Mouse (Mus musculus): ENCODE results near the gene Dclk1. TPM values are rescaled to one million over a fixed set of nuclear protein-coding genes. Genes with fewer than 3 reads are reported as not detected.

Gene Dclk1
- polyA plus RNA-seq, 1 experiment: 3.4 TPM

DNA sequence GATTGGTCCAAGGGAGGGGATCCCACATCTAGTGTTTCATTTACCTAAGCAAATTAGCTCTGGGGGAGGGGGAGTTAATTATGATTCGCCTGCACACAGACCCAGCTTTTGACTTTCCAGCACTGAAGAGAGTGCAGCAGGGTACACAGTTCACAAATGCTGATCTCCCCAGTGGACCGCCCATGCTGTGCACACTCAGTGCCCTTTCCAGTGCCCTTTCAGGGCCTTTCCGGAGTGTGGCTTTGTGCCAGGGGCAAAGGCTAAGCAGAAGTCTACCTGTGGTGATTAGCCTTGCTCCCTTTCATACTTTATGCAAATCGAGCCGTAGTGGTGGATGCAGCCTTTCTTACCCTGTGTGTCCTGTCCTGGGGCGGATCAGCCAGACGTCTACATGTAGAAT is 281.1 kb downstream of the Dclk1 start:
- TF ChIP-seq CTCF (IDR thresholded peaks at IDR 0.05; ENCODE audit: control insufficient read depth, insufficient read depth, insufficient replicate concordance, low read depth, low read length) (no peak), POLR2A (IDR thresholded peaks at IDR 0.05; ENCODE audit: control insufficient read depth, low read depth, low read length) (no peak)
- Histone ChIP-seq H3K36me3 (ENCODE audit: control insufficient read depth, insufficient read depth, low read length) (no peaks in the 10 kb centered on the region), H3K27ac (ENCODE audit: control insufficient read depth, insufficient read depth, low read depth, low read length) (no peak overlapping the region), H3K4me3 (ENCODE audit: control insufficient read depth, low read depth, low read length) (no peak overlapping the region), H3K4me1 (ENCODE audit: control insufficient read depth, insufficient read depth, low read length) (no peaks in the 10 kb centered on the region), H3K27me3 (ENCODE audit: control insufficient read depth, insufficient read depth, low read length) (no peaks in the 10 kb centered on the region)

DNA sequence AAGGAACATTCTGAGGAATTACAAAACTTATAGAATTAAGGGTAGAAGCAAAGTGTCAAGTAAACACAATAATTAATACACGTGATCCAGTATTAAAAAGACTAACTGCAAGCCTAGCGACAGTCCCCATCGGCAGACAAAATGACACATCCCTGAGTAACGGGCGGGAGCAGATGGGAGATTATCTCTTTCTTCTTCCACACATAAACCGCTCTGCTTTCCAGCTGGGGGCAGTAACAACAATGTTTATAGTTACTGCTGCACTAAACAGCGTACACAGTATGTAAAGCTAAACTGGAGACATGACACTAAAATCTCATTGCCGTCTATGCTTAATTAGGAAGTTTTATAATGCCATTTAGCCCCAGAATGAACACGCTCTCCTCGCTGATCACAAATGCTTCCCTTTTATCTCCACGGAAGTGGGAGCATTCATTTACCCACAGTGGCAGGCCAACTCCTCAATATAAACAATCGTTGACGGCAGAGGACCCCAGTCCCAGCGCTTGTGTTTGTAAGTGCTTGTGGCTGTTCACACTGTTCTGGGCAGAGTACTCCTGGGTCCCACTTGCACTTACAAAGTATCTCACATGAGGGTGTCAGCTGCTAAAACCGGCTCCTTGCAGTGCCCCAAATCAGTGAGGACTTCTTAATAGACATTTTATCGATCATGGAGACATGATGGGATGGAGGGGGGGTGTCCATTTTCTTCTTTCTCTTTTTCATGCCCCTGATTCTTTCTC is 281.7 kb downstream of the Dclk1 start:
- no peak overlapping the region for H3K4me3 ChIP-seq (ENCODE audit: control insufficient read depth, low read depth, low read length)
- TF ChIP-seq CTCF (IDR thresholded peaks at IDR 0.05; ENCODE audit: control insufficient read depth, insufficient read depth, insufficient replicate concordance, low read depth, low read length) (no peak), POLR2A (IDR thresholded peaks at IDR 0.05; ENCODE audit: control insufficient read depth, low read depth, low read length) (no peak)
- no peaks in the 10 kb centered on the region for H3K4me1 ChIP-seq (ENCODE audit: control insufficient read depth, insufficient read depth, low read length)
- H3K27ac ChIP-seq (ENCODE audit: control insufficient read depth, insufficient read depth, low read depth, low read length): no peak overlapping the region
- H3K27me3 ChIP-seq (ENCODE audit: control insufficient read depth, insufficient read depth, low read length): no peaks in the 10 kb centered on the region
- H3K36me3 ChIP-seq (ENCODE audit: control insufficient read depth, insufficient read depth, low read length): no peaks in the 10 kb centered on the region

DNA sequence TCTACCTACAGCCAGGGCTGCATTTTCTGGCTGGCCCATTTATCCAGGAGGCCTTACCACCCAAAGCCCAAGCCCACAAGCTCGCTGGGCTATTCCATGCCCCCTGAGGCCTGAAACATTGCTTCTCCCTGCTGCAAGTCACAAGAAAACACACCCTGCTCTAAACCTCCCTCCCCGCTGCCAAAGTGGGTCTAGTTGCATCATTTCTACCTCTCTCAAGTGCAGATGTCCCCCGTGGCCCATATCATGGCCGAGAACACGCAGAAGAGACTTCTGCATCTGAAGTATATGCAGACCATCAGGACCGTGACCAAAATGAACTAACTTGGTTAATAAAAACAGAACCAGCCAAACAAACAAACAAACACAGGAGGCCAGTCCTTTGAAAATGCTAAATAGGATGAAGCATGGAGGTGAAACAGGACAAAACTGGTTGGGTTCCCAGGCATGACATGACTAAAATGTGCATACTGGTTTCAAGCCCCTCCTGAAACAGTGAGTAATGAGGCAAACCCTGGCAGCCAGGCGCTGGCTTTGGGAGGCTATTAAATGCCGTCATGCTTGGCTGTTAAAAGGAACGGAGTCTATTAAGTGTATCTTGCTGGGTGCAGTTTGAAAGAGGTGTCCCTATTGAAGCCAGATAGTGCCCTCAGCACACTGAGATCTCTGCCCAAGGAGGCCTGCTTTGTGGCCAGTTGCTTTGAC is 282.5 kb downstream of the Dclk1 start:
- no peaks in the 10 kb centered on the region for H3K4me1 ChIP-seq (ENCODE audit: control insufficient read depth, insufficient read depth, low read length)
- H3K27ac ChIP-seq (ENCODE audit: control insufficient read depth, insufficient read depth, low read depth, low read length): no peak overlapping the region
- TF ChIP-seq POLR2A (IDR thresholded peaks at IDR 0.05; ENCODE audit: control insufficient read depth, low read depth, low read length) (no peak), CTCF (IDR thresholded peaks at IDR 0.05; ENCODE audit: control insufficient read depth, insufficient read depth, insufficient replicate concordance, low read depth, low read length) (no peak)
- H3K4me3 ChIP-seq (ENCODE audit: control insufficient read depth, low read depth, low read length): no peak overlapping the region
- no peaks in the 10 kb centered on the region for H3K36me3 ChIP-seq (ENCODE audit: control insufficient read depth, insufficient read depth, low read length)
- no peaks in the 10 kb centered on the region for H3K27me3 ChIP-seq (ENCODE audit: control insufficient read depth, insufficient read depth, low read length)

DNA sequence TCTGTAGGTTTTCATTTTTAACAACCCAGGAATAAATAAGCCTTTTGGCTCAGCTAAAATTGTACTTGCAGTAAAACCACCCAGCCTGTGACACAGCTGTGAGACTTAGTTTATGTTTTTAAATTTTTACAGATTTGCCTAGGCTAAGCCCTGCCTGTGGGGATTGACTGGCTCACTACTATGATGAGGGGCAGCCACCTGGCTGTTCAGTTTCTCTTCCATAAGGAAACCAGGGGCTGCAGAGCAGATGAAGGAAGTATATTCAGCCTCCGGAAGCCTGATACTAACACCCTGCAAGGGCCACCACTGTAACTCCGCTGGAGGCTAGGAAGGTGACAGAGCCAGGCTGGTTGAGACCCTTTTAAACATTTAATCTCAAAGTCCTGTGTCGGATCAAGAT is 284.3 kb downstream of the Dclk1 start:
- H3K27ac ChIP-seq (ENCODE audit: control insufficient read depth, insufficient read depth, low read depth, low read length): no peak overlapping the region
- H3K27me3 ChIP-seq (ENCODE audit: control insufficient read depth, insufficient read depth, low read length): no peaks in the 10 kb centered on the region
- no peaks in the 10 kb centered on the region for H3K36me3 ChIP-seq (ENCODE audit: control insufficient read depth, insufficient read depth, low read length)
- TF ChIP-seq CTCF (IDR thresholded peaks at IDR 0.05; ENCODE audit: control insufficient read depth, insufficient read depth, insufficient replicate concordance, low read depth, low read length) (no peak), POLR2A (IDR thresholded peaks at IDR 0.05; ENCODE audit: control insufficient read depth, low read depth, low read length) (no peak)
- no peak overlapping the region for H3K4me3 ChIP-seq (ENCODE audit: control insufficient read depth, low read depth, low read length)
- H3K4me1 ChIP-seq (ENCODE audit: control insufficient read depth, insufficient read depth, low read length): no peaks in the 10 kb centered on the region

DNA sequence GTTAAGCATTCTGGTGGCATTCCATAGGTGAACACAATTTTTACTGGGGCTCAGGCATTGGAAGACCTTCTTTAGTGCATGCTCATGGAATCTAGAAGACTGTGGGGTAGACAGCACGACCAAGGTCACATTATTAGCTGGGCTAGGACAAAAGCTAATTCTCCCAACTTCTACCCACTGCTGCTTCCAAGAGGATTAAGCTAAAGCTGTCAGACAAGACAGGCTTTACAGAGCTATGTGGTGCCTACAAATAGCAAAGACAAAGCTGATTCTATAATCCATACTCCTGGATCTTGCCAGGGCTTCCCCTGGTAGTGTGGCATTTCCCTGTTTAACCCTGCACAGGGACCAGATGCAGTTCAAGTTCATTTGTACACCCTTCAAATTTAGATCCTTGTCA is 285.4 kb downstream of the Dclk1 start:
- Histone ChIP-seq H3K36me3 (ENCODE audit: control insufficient read depth, insufficient read depth, low read length) (no peaks in the 10 kb centered on the region), H3K27ac (ENCODE audit: control insufficient read depth, insufficient read depth, low read depth, low read length) (no peak overlapping the region), H3K4me1 (ENCODE audit: control insufficient read depth, insufficient read depth, low read length) (no peaks in the 10 kb centered on the region), H3K27me3 (ENCODE audit: control insufficient read depth, insufficient read depth, low read length) (no peaks in the 10 kb centered on the region), H3K4me3 (ENCODE audit: control insufficient read depth, low read depth, low read length) (no peak overlapping the region)
- no peak for TF ChIP-seq CTCF (IDR thresholded peaks at IDR 0.05; ENCODE audit: control insufficient read depth, insufficient read depth, insufficient replicate concordance, low read depth, low read length)
- no peak for TF ChIP-seq POLR2A (IDR thresholded peaks at IDR 0.05; ENCODE audit: control insufficient read depth, low read depth, low read length)

DNA sequence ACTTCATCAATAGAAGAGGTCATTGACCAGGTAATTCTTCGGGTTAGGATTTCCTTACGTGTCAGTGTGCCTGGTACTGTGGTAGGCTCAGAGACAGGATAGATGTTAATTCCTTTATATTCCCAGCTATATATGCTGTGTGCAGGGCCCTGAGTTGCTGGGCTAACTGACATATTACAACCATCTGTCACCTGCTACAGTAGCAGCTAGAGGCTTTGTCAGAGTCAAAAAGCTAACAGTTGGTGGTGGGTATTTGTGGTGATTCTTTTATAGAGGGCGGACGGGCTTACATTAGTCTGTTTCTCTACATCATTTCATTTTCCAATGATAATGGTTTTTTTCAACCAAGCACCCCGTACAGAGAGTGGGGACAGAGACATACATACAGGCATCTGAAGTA is 285.8 kb downstream of the Dclk1 start:
- Histone ChIP-seq H3K4me3 (ENCODE audit: control insufficient read depth, low read depth, low read length) (no peak overlapping the region), H3K27ac (ENCODE audit: control insufficient read depth, insufficient read depth, low read depth, low read length) (no peak overlapping the region), H3K4me1 (ENCODE audit: control insufficient read depth, insufficient read depth, low read length) (no peaks in the 10 kb centered on the region), H3K36me3 (ENCODE audit: control insufficient read depth, insufficient read depth, low read length) (no peaks in the 10 kb centered on the region), H3K27me3 (ENCODE audit: control insufficient read depth, insufficient read depth, low read length) (no peaks in the 10 kb centered on the region)
- TF ChIP-seq CTCF (IDR thresholded peaks at IDR 0.05; ENCODE audit: control insufficient read depth, insufficient read depth, insufficient replicate concordance, low read depth, low read length) (no peak), POLR2A (IDR thresholded peaks at IDR 0.05; ENCODE audit: control insufficient read depth, low read depth, low read length) (no peak)

DNA sequence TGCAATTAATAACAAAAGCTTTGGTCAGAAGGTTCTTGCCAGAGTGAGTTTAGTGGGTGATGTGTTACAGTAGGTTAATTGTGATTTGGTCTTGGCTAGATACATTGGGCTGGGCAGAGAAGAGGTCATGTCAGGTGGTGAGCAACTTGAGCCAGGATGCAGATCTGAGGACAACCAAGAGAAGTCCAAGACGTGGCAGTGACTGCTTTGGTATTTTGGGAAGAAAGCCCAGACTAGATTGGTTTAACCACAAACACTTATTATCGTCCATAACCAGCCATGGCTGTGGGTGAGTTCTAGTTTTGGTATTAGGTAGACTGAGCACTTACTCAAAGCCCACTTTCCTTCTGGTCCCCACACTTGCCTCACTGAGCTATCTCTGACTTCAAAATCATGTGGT is 287.2 kb downstream of the Dclk1 start:
- H3K4me3 ChIP-seq (ENCODE audit: control insufficient read depth, low read depth, low read length): no peak overlapping the region
- no peaks in the 10 kb centered on the region for H3K36me3 ChIP-seq (ENCODE audit: control insufficient read depth, insufficient read depth, low read length)
- H3K4me1 ChIP-seq (ENCODE audit: control insufficient read depth, insufficient read depth, low read length): no peaks in the 10 kb centered on the region
- TF ChIP-seq CTCF (IDR thresholded peaks at IDR 0.05; ENCODE audit: control insufficient read depth, insufficient read depth, insufficient replicate concordance, low read depth, low read length): no peak
- TF ChIP-seq POLR2A (IDR thresholded peaks at IDR 0.05; ENCODE audit: control insufficient read depth, low read depth, low read length): no peak
- H3K27me3 ChIP-seq (ENCODE audit: control insufficient read depth, insufficient read depth, low read length): no peaks in the 10 kb centered on the region
- H3K27ac ChIP-seq (ENCODE audit: control insufficient read depth, insufficient read depth, low read depth, low read length): no peak overlapping the region
